Mouse (Mus musculus) kidney, adult 18-20 months (tissue): ENCODE data around the gene Defb35.
"Not testable (repeated sequence)": the region's sequence is repeated elsewhere in the genome, so short reads cannot be mapped to it uniquely, and the experiment has no call there.

ENCODE experiments used
- DNase-seq: peaks from one replicate; pipeline ENCODE4 v3.0.0; 2021

Gene Defb35

DNA sequence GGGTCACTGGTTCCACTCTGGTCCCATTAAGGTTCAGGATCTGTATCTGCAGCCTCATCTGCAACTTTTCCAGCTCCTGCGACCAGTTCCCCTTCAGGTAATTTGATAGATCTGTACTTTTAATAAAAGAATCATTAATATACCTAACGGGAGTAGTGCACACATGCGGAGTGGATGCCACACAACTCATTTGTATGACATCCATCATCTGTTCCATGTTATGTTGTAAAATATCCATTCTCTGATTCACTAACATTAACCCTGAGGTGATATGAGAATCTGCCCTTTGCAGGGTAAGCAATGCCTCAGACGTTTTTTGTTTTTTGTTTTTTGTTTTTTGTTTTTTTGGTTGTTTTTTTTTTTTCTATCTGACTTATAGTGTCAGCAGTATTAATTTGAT lies at the start of gene Defb35:
Gene Defb35 (plus strand): TSS at position 301 of the 400 bp plus-strand sequence.
- not testable (repeated sequence) for DNase-seq

GRCm38 (mm10) chr8:21906290-21906689 lies 31.9 kb upstream of the Defb35 start, which contains the start of gene Defb11:
TSS of gene Defb11 (minus strand) at chr8:21906412.
- DNase-seq: peak; percentile 16

- no peak for DNase-seq
Measured at GRCm38 (mm10) chr8:21911931-21912330, 26.2 kb upstream of the Defb35 start.

DNA sequence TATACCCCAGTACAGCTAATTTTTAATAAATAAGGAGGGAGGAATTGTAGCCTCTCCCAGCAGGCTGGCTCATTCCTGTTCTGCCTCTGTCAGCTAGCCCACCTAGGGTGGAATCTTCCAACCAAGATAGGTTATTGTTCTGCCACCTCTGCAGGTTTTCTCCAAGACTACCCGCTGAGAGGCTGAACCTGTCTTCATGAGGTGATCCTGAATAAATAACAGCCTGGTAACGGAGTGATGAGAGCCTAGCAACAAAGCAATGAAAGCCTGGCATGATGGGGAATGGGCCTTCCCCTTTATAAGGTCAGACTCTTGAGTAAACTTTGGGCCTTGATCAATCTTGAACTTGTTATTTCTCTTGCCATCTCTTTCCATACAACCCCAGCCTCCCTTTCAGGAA lies 25.6 kb upstream of the Defb35 start:
- no peak for DNase-seq

- no peak for DNase-seq
Measured at GRCm38 (mm10) chr8:21915625-21916024, 22.5 kb upstream of the Defb35 start.

GRCm38 (mm10) chr8:21930754-21931153 lies 7.4 kb upstream of the Defb35 start:
- DNase-seq: not testable (repeated sequence)

GRCm38 (mm10) chr8:21932610-21933009 lies 5.5 kb upstream of the Defb35 start, which contains the start of gene Defb15:
TSS of gene Defb15 (minus strand) at chr8:21932710.
- no peak for DNase-seq

DNA sequence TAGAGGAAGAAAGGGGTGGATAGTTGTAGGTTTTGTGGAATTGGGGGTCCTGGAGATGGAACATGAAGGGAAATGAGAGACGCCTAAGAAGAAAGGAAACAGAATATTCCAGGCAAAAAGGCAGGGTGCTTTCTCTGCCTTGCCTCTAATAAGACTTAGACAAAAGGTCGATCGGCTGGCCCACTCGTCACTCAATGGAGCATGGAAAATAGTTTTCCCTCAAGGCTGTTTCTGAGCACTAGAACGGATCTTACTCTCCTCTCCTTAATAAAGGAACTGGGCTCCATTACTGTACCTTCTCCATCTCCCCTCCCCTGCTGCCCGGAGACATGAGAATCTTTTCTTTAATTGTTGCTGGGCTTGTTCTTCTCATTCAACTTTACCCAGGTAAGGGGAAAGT lies 8.3 kb downstream of the Defb35 start, which contains the start of gene Defb13:
Gene Defb13 (plus strand): TSS at position 301 of the 400 bp plus-strand sequence.
- no peak for DNase-seq

DNA sequence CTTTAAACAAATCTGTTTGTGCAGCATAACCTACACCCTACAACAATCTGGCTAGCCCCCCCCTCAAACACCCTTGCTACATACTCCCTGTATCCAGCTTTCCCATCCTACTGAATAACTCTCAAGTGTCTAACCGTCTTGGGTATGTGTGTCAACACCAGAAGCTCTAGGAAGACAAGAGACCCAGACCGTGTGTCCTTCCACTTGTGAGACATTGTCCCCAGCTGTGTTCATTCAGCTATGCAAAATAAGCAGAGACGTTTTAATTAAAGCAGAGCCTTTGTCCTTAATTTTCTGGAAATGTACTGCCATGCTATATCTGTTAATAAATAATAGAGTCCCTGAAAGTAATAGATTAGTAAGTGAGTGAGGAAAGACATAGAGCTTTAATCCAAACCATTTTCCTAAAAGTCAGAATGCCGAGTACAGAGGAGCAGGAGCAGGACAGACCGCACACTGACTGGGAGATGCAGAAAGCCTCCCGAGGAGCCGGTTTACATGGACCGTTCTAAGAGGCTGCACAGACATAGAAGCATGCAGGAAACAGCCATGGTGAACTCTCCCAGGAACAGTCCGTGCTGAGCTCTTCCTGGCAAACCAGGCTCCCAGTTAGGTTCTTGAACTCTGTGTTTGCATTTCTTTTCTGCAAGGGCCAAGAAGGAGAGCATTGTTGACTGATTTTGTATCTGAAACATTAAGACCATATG lies 9.3 kb downstream of the Defb35 start:
- peak; percentile 16 for DNase-seq

DNA sequence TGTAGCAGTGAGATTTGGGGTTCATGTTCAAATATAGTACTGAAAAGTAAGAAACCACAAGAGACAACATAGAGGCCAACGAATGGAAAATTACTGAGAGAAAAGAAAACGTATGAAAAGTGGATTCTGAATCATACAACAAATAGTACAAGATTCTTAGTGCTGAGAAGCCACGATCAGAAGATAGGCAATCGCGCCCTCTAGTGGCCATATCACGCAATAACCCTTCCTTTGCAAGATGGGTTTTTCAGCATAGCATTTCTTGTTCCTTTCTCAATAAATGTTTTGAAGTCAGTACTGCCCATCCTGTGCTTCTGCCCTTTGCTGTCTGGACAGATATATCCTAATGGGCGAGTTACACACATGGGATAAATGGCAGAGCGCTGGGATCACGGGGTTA lies 17.2 kb downstream of the Defb35 start:
- peak; percentile 59 for DNase-seq

DNA sequence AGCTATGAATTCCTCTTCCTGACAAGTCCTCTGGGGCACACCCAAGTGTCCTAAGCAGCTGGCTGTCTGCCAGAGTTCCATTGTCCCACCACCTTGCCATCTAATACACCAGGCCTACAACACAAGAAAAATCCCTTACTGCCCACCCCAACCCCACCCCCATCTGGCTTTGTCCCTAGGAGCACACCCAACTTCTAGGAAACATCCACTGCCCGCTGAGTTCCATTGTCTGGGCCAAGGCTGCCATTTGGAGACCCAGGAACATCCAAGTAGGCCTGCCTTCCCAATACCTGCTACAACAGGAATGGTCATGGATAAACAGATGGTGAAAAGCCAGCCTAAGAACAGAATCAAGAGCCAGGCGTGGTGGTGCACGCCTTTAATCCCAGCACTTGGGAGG lies 18.2 kb downstream of the Defb35 start:
- DNase-seq: no peak

DNA sequence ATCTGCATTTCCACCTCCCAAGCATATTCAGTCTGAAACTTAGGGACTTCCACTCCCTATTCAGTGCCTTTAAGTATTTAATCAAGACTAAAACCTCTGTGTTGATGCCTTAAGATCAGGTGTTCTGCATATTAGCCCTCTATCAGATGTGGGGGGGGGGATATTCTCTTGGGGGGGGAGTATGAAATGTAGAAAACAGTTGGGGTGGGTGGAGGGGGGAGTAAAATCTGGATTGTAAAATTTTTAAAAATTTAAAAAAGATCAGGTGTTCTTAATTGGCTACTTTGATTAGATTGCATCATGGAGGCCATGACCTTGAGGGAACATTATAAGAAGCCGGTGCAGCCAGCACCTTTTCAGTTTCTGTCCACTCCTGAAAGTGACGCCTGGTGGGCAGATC lies 20.3 kb downstream of the Defb35 start, which contains the start of gene Fam90a1a:
Gene Fam90a1a (plus strand): TSS at position 301 of the 400 bp plus-strand sequence.
- no peak for DNase-seq

DNA sequence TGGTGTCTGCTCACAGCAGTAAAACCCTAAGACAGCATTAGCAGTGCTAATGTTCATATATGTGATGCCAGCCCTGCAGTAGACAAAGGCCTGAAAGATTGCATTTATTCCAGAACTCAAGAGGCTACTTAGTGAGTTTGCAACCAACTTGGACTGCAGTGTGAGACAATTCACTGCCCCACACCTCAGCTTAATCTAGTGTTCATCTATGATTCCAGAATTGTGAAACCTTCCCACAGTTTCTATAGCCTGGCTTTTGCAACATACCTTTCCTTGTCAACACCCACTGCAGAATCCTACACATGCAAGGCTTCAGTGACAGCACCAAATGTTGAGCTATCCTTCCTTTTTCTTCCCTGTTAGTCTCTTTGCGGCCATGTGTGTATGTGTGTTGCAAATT lies 28.5 kb downstream of the Defb35 start:
- no peak for DNase-seq

DNA sequence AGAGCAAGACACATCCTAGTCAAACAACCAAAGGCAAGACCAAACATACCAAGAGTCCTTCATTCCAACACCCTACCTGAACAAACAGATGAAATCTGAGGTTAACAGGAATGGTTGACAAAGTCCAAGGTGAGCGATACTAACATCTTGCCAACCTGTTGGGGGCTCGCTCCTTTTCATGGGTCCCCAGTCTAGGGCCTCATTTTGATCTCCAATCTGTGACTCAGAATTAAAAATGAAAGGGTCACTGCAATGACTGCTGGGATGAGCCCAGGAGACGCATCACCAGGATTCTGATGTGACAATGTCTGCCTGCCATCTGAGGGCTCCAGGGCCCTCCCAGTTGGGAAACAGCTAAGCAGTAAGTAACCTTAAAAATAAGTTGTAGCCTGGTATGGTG lies 31.3 kb downstream of the Defb35 start, which contains the start of gene Ccdc70:
Gene Ccdc70 (plus strand): TSS at position 301 of the 400 bp plus-strand sequence.
- DNase-seq: no peak

- no peak for DNase-seq
Measured at GRCm38 (mm10) chr8:21978193-21978592, 40.0 kb downstream of the Defb35 start.

- DNase-seq: peak; percentile 5
Measured at GRCm38 (mm10) chr8:21981664-21982337, 43.6 kb downstream of the Defb35 start.
